Mouse (Mus musculus) retina, adult 2 months (tissue): ENCODE results near the gene Htr2a.

ENCODE experiments used
- DNase-seq: peaks from one replicate; pipeline ENCODE4 v3.0.0-alpha.2; 2012; ENCODE audit warnings: low read depth, low spot score

Gene Htr2a

DNA sequence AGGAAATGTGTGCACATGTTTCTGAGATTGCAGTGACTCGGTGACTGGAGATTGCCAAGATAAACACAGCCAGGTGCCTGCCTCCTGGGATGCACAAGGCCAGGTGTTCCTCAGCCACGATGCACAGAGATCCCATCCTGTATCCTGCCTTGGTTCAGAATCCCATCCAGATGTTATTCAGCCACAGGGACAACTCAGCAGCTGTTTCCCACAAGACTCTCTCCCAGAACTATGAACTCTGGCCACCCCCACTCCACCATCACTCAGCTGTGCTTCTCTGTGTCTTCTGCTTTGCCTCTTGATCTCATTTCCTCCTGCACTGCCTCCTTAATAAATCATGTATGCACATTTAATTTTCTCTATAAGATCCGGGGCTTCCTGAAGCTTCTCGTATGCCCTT, 56.1 kb downstream of the Htr2a start:
- DNase-seq = no peak

- no peak for DNase-seq
Measured at GRCm38 (mm10) chr14:74697432-74697831, 56.8 kb downstream of the Htr2a start.

- no peak for DNase-seq
Measured at GRCm38 (mm10) chr14:74699241-74699640, 58.6 kb downstream of the Htr2a start.

GRCm38 (mm10) chr14:74703930-74704329, 63.3 kb downstream of the Htr2a start:
- DNase-seq = no peak

DNA sequence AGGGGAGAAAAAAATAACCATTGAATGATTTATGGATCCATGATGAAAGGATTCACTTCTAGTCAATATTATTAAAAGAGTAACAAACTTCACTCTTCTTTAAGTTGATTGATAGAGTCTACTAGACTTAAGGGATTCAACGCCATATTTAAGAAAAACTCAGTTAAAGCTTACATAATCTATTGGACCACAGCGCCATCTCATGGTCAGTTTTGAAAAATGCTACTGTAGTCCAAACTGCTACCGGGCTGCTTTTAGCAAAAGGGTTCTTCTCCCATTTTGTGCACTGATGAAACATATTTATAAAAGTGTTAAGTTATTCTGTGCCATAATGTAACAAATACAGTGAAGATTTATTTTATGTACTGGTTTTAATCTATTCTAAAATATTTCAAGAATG, 68.4 kb downstream of the Htr2a start:
- DNase-seq = peak; percentile 30

DNA sequence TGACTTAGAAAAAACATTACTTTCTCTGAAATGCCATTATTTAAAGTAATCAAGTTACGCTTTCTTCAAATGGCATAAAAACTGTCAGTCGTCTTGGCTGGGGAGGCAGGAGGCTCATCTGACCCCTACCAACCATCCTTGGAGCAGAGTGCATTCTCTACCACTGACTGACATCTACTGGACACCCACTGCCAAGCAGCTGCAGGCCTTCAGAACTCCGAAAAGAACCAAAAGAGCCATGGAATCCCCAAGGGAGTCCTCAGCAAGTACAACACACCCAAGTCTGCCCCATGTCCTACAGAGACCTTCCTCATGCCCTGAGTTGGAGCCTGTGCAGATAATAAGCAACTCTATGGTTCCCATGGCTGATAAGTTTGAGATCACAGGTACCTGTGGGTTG, 82.9 kb downstream of the Htr2a start:
- DNase-seq = no peak

DNA sequence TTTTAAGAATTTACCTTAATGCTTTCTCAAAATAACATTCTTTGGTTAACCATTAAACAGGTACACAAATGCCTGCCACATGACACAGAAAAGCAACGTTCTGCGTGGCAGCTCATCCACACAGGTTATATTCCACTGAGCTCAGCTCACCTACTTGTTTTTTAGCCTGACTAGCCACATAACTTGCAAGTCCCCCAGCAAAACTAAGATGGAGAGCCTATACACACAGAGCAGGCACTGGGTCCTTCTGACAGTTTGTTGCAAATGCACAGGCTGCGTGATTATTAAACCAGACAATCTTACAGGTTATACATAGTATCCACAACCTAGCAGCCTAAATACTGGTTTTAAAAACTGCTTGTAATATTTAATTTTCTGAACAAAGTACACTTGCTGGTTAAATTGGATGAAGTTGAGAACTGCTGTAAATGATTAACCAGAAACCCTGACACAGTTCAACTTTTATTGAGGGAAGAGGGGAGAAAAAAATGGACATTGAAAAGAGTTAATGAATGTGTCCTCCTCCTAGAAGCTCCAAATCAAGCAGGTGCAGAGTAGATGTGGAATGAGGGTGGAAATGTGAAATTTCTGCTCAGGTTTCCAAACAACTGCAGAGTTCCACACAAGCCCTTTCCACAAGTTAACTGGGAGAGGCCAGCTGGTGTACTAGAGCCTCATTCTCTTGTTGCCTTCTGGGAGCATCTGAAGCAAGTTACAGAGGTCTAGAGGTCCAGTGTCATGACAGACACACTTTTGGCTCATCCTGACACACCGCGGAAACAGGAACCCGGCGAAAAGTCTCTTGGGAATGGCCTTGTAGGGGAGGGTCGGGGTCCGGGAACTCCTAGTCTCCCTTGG, 90.8 kb downstream of the Htr2a start:
- no peak for DNase-seq

DNA sequence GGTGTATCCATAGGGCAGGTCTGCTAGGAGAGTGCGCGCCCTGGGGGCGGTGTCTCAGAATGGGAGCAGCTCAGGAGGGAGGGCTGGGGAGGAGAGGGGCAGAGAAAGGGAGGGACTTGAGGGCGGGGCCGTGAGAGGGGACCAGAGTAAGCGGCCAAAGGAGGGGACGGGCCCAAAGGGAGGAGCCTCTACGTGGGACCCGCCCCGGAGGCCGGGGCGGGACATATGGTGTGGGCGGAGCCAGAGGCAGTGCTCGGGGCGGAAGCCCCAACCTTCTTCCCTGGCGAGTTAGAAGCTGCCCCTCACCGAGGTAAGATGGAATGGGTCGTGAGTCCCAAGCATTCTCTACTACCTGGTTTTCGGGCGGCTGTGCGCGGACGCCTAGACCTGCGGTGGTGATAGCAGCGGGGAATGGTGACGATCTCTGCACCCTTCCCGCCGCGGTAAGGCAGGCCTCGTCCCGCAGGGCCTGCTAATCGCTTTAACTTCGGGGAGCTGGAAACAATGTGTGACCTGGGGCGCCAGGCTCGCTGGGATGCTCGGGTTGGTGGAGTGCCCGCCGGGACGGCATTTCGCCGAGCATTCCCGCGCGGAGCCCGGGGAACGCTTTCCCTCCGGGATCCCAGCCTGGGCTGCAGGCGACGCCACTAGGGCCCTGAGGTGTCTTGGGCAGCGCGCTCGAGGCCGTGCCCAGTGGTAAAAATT, 91.6 kb downstream of the Htr2a start, which contains the start of gene Esd:
Esd (plus strand) TSS at position 219 of the 705 bp plus-strand sequence.
- DNase-seq = peak; percentile 78

GRCm38 (mm10) chr14:74733397-74733796, 92.8 kb downstream of the Htr2a start:
- DNase-seq = no peak

DNA sequence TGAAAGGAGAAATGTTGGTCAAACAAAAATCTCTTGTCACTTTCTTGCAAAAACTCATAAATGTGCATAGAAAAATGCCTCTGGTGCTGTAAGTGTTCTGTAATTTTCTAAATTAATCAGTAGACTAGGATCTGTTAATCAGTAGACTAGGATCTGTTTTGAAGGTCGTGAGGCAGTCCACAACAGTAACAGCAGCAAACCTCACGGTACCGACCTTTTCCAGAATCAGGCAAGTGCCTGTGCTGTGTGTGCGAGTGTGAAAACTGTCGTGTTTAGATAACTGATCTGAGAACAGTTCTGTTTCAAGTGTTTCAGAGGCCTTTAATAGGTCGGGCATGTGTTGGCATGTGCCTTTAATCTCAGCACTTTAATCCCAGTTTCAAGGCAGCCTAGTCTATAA, 94.8 kb downstream of the Htr2a start:
- DNase-seq = no peak

- no peak for DNase-seq
Measured at GRCm38 (mm10) chr14:74736850-74737249, 96.2 kb downstream of the Htr2a start.
